Mouse (Mus musculus): ENCODE results near the gene Otog.

DNA sequence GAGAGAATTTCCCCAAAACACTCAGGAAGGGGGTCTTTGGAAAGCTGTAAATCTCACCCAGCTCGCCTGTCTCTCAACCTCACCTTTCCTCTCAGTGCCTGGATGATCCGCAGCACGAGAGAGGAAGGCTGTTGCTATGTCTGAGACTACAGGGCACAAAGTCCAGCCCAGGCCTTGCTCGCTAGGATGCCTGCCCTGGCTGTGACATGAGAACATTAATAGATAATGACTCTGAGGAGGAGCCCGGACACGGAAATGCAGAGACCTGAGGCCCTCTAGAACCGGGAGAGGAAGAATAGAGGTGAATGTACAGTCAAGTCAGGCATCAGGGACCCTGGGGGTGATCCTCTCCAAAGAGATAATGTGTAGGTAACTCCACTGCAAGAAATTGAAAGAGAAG lies 3.6 kb upstream of the Otog start:
- TF ChIP-seq POLR2A (IDR thresholded peaks at IDR 0.05; ENCODE audit: low read depth, low read length) (peak; percentile 74; the same call in 1 of the 2 replicates), CTCF (IDR thresholded peaks at IDR 0.05; ENCODE audit: extremely low read depth, insufficient read length, insufficient replicate concordance, low read depth, low read length) (no peak)
